Mouse (Mus musculus) liver, embryonic 14.5 days (tissue): ENCODE data around the gene Sulf2.

Source experiments
- CTCF ChIP-seq: IDR thresholded peaks from 2 replicates; pipeline ENCODE4 v1.5.1; 2016; ENCODE audit warnings: antibody characterized with exemption, low read depth, control low read depth
- EP300 ChIP-seq: IDR thresholded peaks from 2 replicates; pipeline ENCODE4 v1.6.1; 2016; ENCODE audit warnings: antibody characterized with exemption, low read depth

DNA sequence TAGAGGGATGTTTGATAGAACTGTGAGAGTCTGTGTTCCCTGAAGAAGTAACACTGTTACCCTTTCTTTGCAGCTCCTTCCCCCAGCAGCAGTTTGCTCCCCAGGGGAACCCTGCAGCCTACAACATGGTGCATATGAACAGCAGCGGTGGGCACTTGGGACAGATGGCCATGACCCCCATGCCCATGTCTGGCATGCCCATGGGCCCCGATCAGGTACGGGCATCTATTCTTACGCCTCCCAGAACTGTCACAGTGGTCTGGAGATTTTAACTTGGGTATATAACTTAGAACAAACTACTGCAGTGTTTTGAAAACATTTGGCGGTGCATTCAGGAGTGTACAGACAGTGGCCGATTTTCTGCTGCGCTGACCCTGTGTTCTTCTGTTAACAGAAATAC, 85.7 kb downstream of the Sulf2 start:
- no peak for TF ChIP-seq EP300
- no peak for TF ChIP-seq CTCF
